Mouse (Mus musculus): ENCODE data around the gene Il18bp. TPM values are rescaled to one million over a fixed set of nuclear protein-coding genes. Genes with fewer than 3 reads are reported as not detected.

Gene Il18bp
- total RNA-seq, 2 experiments from 2014 or later, result 2.1 to 7.6 TPM

Other genes with a start within 250 kb of the Il18bp start
- gene Phox2a, start 200.4 kb downstream of the Il18bp start, total RNA-seq (2015), result not detected in 2 replicates
- not detected in 2 replicates for gene Phox2a, start 200.4 kb downstream of the Il18bp start, total RNA-seq (2017)
- 1.2 and 4.0 TPM in 2 replicates for gene Inppl1, start 180.5 kb downstream of the Il18bp start, total RNA-seq (2015)
- 1.6 and 4.6 TPM in 2 replicates for gene Inppl1, start 180.5 kb downstream of the Il18bp start, total RNA-seq (2017)
- not detected in 2 replicates for gene Folr2, start 161.5 kb downstream of the Il18bp start, total RNA-seq (2015)
- not detected in 2 replicates for gene Folr2, start 161.5 kb downstream of the Il18bp start, total RNA-seq (2017)
- gene Anapc15, start 155.0 kb downstream of the Il18bp start, total RNA-seq (2015), result 56.2 and 70.6 TPM in 2 replicates
- 98.6 and 132 TPM in 2 replicates for gene Anapc15, start 155.0 kb downstream of the Il18bp start, total RNA-seq (2017)
- gene Folr1, start 147.9 kb downstream of the Il18bp start, total RNA-seq (2015), result 0.74 and 1.9 TPM in 2 replicates
- 0.37 TPM in 1 of 2 replicates, not detected in the other for gene Folr1, start 147.9 kb downstream of the Il18bp start, total RNA-seq (2017)
- gene Lamtor1, start 112.8 kb downstream of the Il18bp start, total RNA-seq (2015), result 74.7 and 91.8 TPM in 2 replicates
- 75.0 and 75.7 TPM in 2 replicates for gene Lamtor1, start 112.8 kb downstream of the Il18bp start, total RNA-seq (2017)
- gene Tomt, start 112.3 kb downstream of the Il18bp start, total RNA-seq (2015), result 0.10 TPM in 1 of 2 replicates, not detected in the other
- 0.07 TPM in 1 of 2 replicates, not detected in the other for gene Tomt, start 112.3 kb downstream of the Il18bp start, total RNA-seq (2017)
- gene Lrrc51, start 84.8 kb downstream of the Il18bp start, total RNA-seq (2015), result 1.9 and 3.8 TPM in 2 replicates
- 1.0 TPM in 1 of 2 replicates, not detected in the other for gene Lrrc51, start 84.8 kb downstream of the Il18bp start, total RNA-seq (2017)
- 83.1 and 93.8 TPM in 2 replicates for gene Numa1, start 84.6 kb downstream of the Il18bp start, total RNA-seq (2015)
- 156 and 190 TPM in 2 replicates for gene Numa1, start 84.6 kb downstream of the Il18bp start, total RNA-seq (2017)
- 11.3 and 12.2 TPM in 2 replicates for gene Rnf121, start 46.8 kb upstream of the Il18bp start, total RNA-seq (2015)
- gene Rnf121, start 46.8 kb upstream of the Il18bp start, total RNA-seq (2017), result 7.1 and 12.7 TPM in 2 replicates
- 17.6 and 19.7 TPM in 2 replicates for gene Xndc1, start 46.8 kb upstream of the Il18bp start, total RNA-seq (2015)
- 28.4 and 30.3 TPM in 2 replicates for gene Xndc1, start 46.8 kb upstream of the Il18bp start, total RNA-seq (2017)
- 0.57 and 0.85 TPM in 2 replicates for gene Xntrpc, start 47.0 kb upstream of the Il18bp start, total RNA-seq (2015)
- gene Xntrpc, start 47.0 kb upstream of the Il18bp start, total RNA-seq (2017), result 0.34 and 0.92 TPM in 2 replicates
- gene Trpc2, start 64.4 kb upstream of the Il18bp start, total RNA-seq (2015), result not detected in 2 replicates
- gene Trpc2, start 64.4 kb upstream of the Il18bp start, total RNA-seq (2017), result 0.24 TPM in 1 of 2 replicates, not detected in the other
- not detected in 2 replicates for gene Art1, start 83.1 kb upstream of the Il18bp start, total RNA-seq (2015)
- not detected in 2 replicates for gene Art1, start 83.1 kb upstream of the Il18bp start, total RNA-seq (2017)
- 0.12 TPM in 1 of 2 replicates, not detected in the other for gene Art5, start 90.8 kb upstream of the Il18bp start, total RNA-seq (2015)
- gene Art5, start 90.8 kb upstream of the Il18bp start, total RNA-seq (2017), result 0.17 and 0.20 TPM in 2 replicates
- gene Chrna10, start 98.1 kb upstream of the Il18bp start, total RNA-seq (2015), result not detected in 2 replicates
- not detected in 2 replicates for gene Chrna10, start 98.1 kb upstream of the Il18bp start, total RNA-seq (2017)
- gene Nup98, start 191.5 kb upstream of the Il18bp start, total RNA-seq (2015), result 75.3 TPM in 2 replicates
- 41.3 and 46.1 TPM in 2 replicates for gene Nup98, start 191.5 kb upstream of the Il18bp start, total RNA-seq (2017)
- 71.9 and 80.7 TPM in 2 replicates for gene Pgap2, start 191.5 kb upstream of the Il18bp start, total RNA-seq (2015)
- gene Pgap2, start 191.5 kb upstream of the Il18bp start, total RNA-seq (2017), result 30.6 and 32.9 TPM in 2 replicates
- 208 and 213 TPM in 2 replicates for gene Rhog, start 237.4 kb upstream of the Il18bp start, total RNA-seq (2015)
- 44.7 and 47.3 TPM in 2 replicates for gene Rhog, start 237.4 kb upstream of the Il18bp start, total RNA-seq (2017)
- gene Stim1, start 249.1 kb upstream of the Il18bp start, total RNA-seq (2015), result 22.4 and 23.5 TPM in 2 replicates
- 33.5 and 36.4 TPM in 2 replicates for gene Stim1, start 249.1 kb upstream of the Il18bp start, total RNA-seq (2017)

Data from megakaryocyte progenitor cell, adult 5-6 weeks (primary cell).